Mouse (Mus musculus): ENCODE results near the gene Mtln.

Mtln gene

GRCm38 (mm10) chr2:127751849-127752610 is 40.3 kb downstream of the Mtln start:
- DNase-seq = no peak

GRCm38 (mm10) chr2:127749376-127749775 is 42.9 kb downstream of the Mtln start:
- no peak for DNase-seq

GRCm38 (mm10) chr2:127748316-127748715 is 44.0 kb downstream of the Mtln start:
- DNase-seq = no peak

- no peak for DNase-seq
These were observed 49.7 kb downstream of the Mtln start for GRCm38 (mm10) chr2:127742637-127743036.
